Mouse (Mus musculus): Measurements from ENCODE around the gene Gm10134. TPM values are rescaled to one million over a fixed set of nuclear protein-coding genes. Genes with fewer than 3 reads are reported as not detected.

The Gm10134 gene
- polyA plus RNA-seq, 1 experiment from 2014 or later: 1.1 TPM

GRCm38 (mm10) chr2:28540587-28541227 is 34.8 kb downstream of the Gm10134 start:
- WGBS: 77% methylated on average over 8 of the region's 8 CpGs
- ATAC-seq (ENCODE audit: extremely low read depth, insufficient number of reproducible peaks, low FRiP score, low TSS enrichment): no peak
- no peaks in the 10 kb centered on the region for H3K27me3 ChIP-seq (replicated peaks)
- H3K36me3 ChIP-seq: peaks cover 48% of the 10 kb centered on the region
- H3K9ac ChIP-seq: no peak overlapping the region
- H3K27ac ChIP-seq (replicated peaks): no peak overlapping the region
- peaks cover 43% of the 10 kb centered on the region for H3K4me1 ChIP-seq
- no peak overlapping the region for H3K4me3 ChIP-seq
- H3K4me2 ChIP-seq: no peak overlapping the region
- no peaks in the 10 kb centered on the region for H3K9me3 ChIP-seq

- no peak overlapping the region for H3K9ac ChIP-seq
- peaks cover 67% of the 10 kb centered on the region for H3K36me3 ChIP-seq
- no peaks in the 10 kb centered on the region for H3K9me3 ChIP-seq
- no peak overlapping the region for H3K27ac ChIP-seq (replicated peaks)
- no peak overlapping the region for H3K4me2 ChIP-seq
- H3K4me3 ChIP-seq: no peak overlapping the region
- 80% methylated on average over 8 of the region's 8 CpGs for WGBS
- no peaks in the 10 kb centered on the region; the same call in 1 of the 2 replicates for H3K27me3 ChIP-seq (replicated peaks)
- peaks cover 23% of the 10 kb centered on the region for H3K4me1 ChIP-seq
- no peak for ATAC-seq (ENCODE audit: extremely low read depth, insufficient number of reproducible peaks, low FRiP score, low TSS enrichment)
These were observed 38.0 kb downstream of the Gm10134 start for GRCm38 (mm10) chr2:28543894-28544293.

GRCm38 (mm10) chr2:28545976-28546375 is 40.1 kb downstream of the Gm10134 start:
- Histone ChIP-seq H3K4me1 (peaks cover 7% of the 10 kb centered on the region; the same call in 1 of the 2 replicates), H3K9ac (no peak overlapping the region), H3K9me3 (no peaks in the 10 kb centered on the region), H3K36me3 (peaks cover 83% of the 10 kb centered on the region), H3K4me2 (no peak overlapping the region), H3K27me3 (replicated peaks) (no peaks in the 10 kb centered on the region; the same call in 1 of the 2 replicates), H3K27ac (replicated peaks) (no peak overlapping the region), H3K4me3 (no peak overlapping the region)
- ATAC-seq (ENCODE audit: extremely low read depth, insufficient number of reproducible peaks, low FRiP score, low TSS enrichment): no peak

- ATAC-seq (ENCODE audit: extremely low read depth, insufficient number of reproducible peaks, low FRiP score, low TSS enrichment): no peak
- H3K4me1 ChIP-seq: peaks cover 7% of the 10 kb centered on the region; the same call in 1 of the 2 replicates
- H3K4me3 ChIP-seq: no peak overlapping the region
- H3K27ac ChIP-seq (replicated peaks): no peak overlapping the region
- no peaks in the 10 kb centered on the region; the same call in 1 of the 2 replicates for H3K27me3 ChIP-seq (replicated peaks)
- no peak overlapping the region for H3K4me2 ChIP-seq
- peaks cover 85% of the 10 kb centered on the region for H3K36me3 ChIP-seq
- WGBS: 65% methylated on average over 6 of the region's 6 CpGs
- no peak overlapping the region for H3K9ac ChIP-seq
- no peaks in the 10 kb centered on the region for H3K9me3 ChIP-seq
These were observed 40.7 kb downstream of the Gm10134 start for GRCm38 (mm10) chr2:28546560-28546959.

DNA sequence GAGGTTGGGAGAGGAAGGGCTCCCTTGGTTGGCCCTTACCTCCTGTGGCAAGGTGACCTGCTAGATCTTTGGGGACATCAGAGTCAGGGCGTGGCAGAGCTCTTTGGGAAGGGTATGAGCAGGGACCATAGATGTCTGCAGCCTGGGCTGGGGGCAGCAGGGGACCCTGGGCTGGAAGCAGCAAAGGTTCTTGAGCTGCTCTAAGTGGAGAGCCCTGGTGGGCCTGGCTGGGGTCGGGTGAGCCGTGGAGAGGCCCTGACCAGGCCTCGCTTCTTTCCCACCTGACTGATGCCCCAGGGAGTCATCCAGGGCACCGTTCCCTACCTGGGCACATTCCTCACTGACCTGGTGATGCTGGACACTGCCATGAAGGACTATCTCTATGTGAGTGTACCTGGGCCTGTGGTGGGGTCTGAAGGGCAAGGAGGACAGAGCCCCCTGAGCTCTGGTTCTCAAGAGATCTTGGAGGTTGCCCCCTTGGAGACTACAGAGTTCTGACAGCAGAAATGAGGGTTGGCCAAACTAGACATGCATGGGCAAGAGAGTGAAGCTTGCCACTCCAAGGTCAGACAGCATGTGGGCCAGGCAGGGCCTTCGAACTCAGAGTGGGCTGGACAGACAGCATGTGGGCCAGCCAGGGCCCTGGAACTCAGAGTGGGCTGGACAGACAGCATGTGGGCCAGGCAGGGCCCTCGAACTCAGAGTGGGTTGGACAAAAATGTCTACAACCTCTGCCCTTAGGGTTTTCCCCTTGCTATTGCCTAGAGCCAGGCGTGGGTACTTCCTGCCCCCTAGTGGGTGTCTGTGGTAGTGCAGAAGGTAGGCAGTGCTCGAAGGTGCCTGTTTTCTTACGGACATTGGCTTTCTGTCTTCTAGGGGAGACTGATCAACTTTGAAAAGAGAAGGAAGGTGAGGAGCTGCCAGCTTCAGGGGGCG is 41.6 kb downstream of the Gm10134 start:
- H3K4me1 ChIP-seq: peaks cover 7% of the 10 kb centered on the region; the same call in 1 of the 2 replicates
- H3K9ac ChIP-seq: no peak overlapping the region
- no peak for ATAC-seq (ENCODE audit: extremely low read depth, insufficient number of reproducible peaks, low FRiP score, low TSS enrichment)
- WGBS: 47% methylated on average over 11 of the region's 11 CpGs
- no peak overlapping the region for H3K4me2 ChIP-seq
- H3K27ac ChIP-seq (replicated peaks): no peak overlapping the region
- no peaks in the 10 kb centered on the region for H3K9me3 ChIP-seq
- peaks cover 85% of the 10 kb centered on the region for H3K36me3 ChIP-seq
- H3K4me3 ChIP-seq: no peak overlapping the region
- no peaks in the 10 kb centered on the region; the same call in 1 of the 2 replicates for H3K27me3 ChIP-seq (replicated peaks)

GRCm38 (mm10) chr2:28549157-28549556 is 43.3 kb downstream of the Gm10134 start:
- 88% methylated on average over 13 of the region's 13 CpGs for WGBS
- H3K27ac ChIP-seq (replicated peaks): no peak overlapping the region
- peaks cover 86% of the 10 kb centered on the region for H3K36me3 ChIP-seq
- no peak overlapping the region for H3K4me2 ChIP-seq
- H3K9me3 ChIP-seq: no peaks in the 10 kb centered on the region
- H3K9ac ChIP-seq: no peak overlapping the region
- H3K4me1 ChIP-seq: peaks cover 7% of the 10 kb centered on the region; the same call in 1 of the 2 replicates
- no peak overlapping the region for H3K4me3 ChIP-seq
- ATAC-seq (ENCODE audit: extremely low read depth, insufficient number of reproducible peaks, low FRiP score, low TSS enrichment): no peak
- H3K27me3 ChIP-seq (replicated peaks): no peaks in the 10 kb centered on the region; the same call in 1 of the 2 replicates

DNA sequence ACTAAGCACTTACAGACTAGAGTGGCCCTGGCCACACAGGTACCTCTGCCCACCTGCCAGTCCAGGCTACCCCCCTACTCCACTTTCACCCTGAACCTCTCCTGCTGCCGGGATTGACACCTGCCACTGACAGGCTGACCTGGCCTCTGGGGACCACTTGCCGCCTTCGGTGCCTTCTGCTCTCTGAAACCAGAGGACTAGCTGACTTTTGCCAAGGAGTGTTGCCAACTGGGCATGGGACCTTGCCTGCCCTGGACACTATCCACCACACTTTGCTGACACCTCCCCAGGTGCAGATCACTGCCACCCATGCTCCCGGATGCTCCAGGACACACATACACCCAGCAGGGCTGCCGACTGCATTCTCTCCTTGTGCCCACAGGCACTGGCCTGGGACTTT is 46.4 kb downstream of the Gm10134 start:
- no peaks in the 10 kb centered on the region; the same call in 1 of the 2 replicates for H3K27me3 ChIP-seq (replicated peaks)
- H3K4me1 ChIP-seq: peaks cover 3% of the 10 kb centered on the region; the same call in 1 of the 2 replicates
- WGBS: 89% methylated on average over 5 of the region's 5 CpGs
- H3K27ac ChIP-seq (replicated peaks): no peak overlapping the region
- no peak overlapping the region for H3K4me2 ChIP-seq
- no peak overlapping the region for H3K4me3 ChIP-seq
- no peak for ATAC-seq (ENCODE audit: extremely low read depth, insufficient number of reproducible peaks, low FRiP score, low TSS enrichment)
- no peaks in the 10 kb centered on the region for H3K9me3 ChIP-seq
- peaks cover 64% of the 10 kb centered on the region for H3K36me3 ChIP-seq
- H3K9ac ChIP-seq: no peak overlapping the region

Other genes starting within 250 kb of the Gm10134 start
- gene Ppp1r26, start 59.3 kb upstream of the Gm10134 start, polyA plus RNA-seq (2015; fragmentation: Nextera tagmentation; extraction: Ambion mirVana): 2.9 and 3.1 TPM in 2 replicates
- 0.31 TPM in 1 of 2 replicates, not detected in the other for gene 1700007K13Rik, start 39.8 kb upstream of the Gm10134 start, polyA plus RNA-seq (2015; fragmentation: Nextera tagmentation; extraction: Ambion mirVana)
- 46.0 and 48.5 TPM in 2 replicates for gene Mrps2, start 38.0 kb upstream of the Gm10134 start, polyA plus RNA-seq (2015; fragmentation: Nextera tagmentation; extraction: Ambion mirVana)
- gene Gbgt1, start 9.2 kb upstream of the Gm10134 start, polyA plus RNA-seq (2015; fragmentation: Nextera tagmentation; extraction: Ambion mirVana): 0.25 and 0.47 TPM in 2 replicates
- gene Ralgds, start 7.0 kb downstream of the Gm10134 start, polyA plus RNA-seq (2015; fragmentation: Nextera tagmentation; extraction: Ambion mirVana): 19.2 and 20.3 TPM in 2 replicates
- 0.31 TPM in 1 of 2 replicates, not detected in the other for gene Cel, start 57.3 kb downstream of the Gm10134 start, polyA plus RNA-seq (2015; fragmentation: Nextera tagmentation; extraction: Ambion mirVana)
- 29.8 and 30.9 TPM in 2 replicates for gene Gtf3c5, start 77.7 kb downstream of the Gm10134 start, polyA plus RNA-seq (2015; fragmentation: Nextera tagmentation; extraction: Ambion mirVana)
- gene Gfi1b, start 115.9 kb downstream of the Gm10134 start, polyA plus RNA-seq (2015; fragmentation: Nextera tagmentation; extraction: Ambion mirVana): 2.8 and 4.7 TPM in 2 replicates
- 16.2 and 16.4 TPM in 2 replicates for gene Tsc1, start 135.1 kb downstream of the Gm10134 start, polyA plus RNA-seq (2015; fragmentation: Nextera tagmentation; extraction: Ambion mirVana)
- 0.59 and 1.2 TPM in 2 replicates for gene Spaca9, start 193.6 kb downstream of the Gm10134 start, polyA plus RNA-seq (2015; fragmentation: Nextera tagmentation; extraction: Ambion mirVana)
- gene Ak8, start 194.1 kb downstream of the Gm10134 start, polyA plus RNA-seq (2015; fragmentation: Nextera tagmentation; extraction: Ambion mirVana): 0.37 and 0.90 TPM in 2 replicates

Data from heart, embryonic 13.5 days (tissue).